8 mouse cellular contexts compared by ENCODE assay signal in the genomic region with DNA sequence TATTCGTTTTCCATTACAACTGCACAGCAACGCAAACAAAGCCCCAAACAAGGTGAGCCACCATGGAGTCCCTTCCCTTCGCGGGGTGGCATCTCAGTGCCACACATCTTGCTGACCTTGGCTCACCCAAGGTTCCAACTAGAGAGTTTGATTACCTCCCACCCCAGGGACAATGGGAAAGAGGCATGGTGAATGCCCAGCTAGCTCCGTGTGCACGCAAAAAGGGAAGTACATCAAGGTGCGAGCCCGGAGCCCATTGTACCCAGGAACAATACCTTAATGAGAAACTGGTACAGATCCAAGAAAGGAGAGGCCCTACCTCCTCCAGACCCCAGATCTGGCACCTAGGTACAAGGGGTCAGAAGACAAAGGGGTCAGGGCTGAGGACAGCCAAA. TPM values are rescaled to one million over a fixed set of nuclear protein-coding genes. Genes with fewer than 3 reads are reported as not detected.
A peak's percentile ranks its signal among the peaks of the same experiment; 100 is the strongest.
DNase-seq lines count a peak whose midpoint lies in the region; ATAC-seq and TF ChIP-seq lines count a peak whose summit lies in the region.

No protein-coding gene starts in this region.

- peak overlapping the region; percentile 32; the same call in 1 of the 2 replicates for H3K4me2 ChIP-seq in lung, embryonic 14.5 days
- H3K4me2 ChIP-seq in lung, postnatal 0 days (replicated peaks; ENCODE audit: low read depth, low read length) = no peak overlapping the region
- H3K4me2 ChIP-seq in limb, embryonic 14.5 days (replicated peaks; ENCODE audit: low read depth, low read length, severe bottlenecking) = peak overlapping the region; percentile 25
- H3K4me2 ChIP-seq in stomach, embryonic 14.5 days (replicated peaks; ENCODE audit: low read depth, low read length) = peak overlapping the region; percentile 19

- DNase-seq in CD4-positive, CD25-positive, alpha-beta regulatory T cell, adult 2 months (ENCODE audit: low read depth, low spot score) = peak; percentile 9
- no peak for DNase-seq in lung, embryonic 14.5 days
- no peak for DNase-seq in lung, postnatal 0 days (ENCODE audit: low spot score)
- DNase-seq in limb, embryonic 14.5 days (ENCODE audit: low spot score) = no peak
- DNase-seq in adrenal gland, postnatal 25 days = no peak
- DNase-seq in right cerebral cortex, postnatal 14 days = no peak

- ATAC-seq in CD4-positive, CD25-positive, alpha-beta regulatory T cell, adult 4 months = no peak
- ATAC-seq in lung, embryonic 14.5 days (ENCODE audit: insufficient read depth) = no peak
- no peak for ATAC-seq in lung, postnatal 0 days
- ATAC-seq in limb, embryonic 14.5 days (ENCODE audit: low FRiP score, low read depth) = no peak
- ATAC-seq in stomach, embryonic 14.5 days (ENCODE audit: insufficient number of reproducible peaks, insufficient read depth, low FRiP score, low read depth) = no peak

- no peak overlapping the region for H3K4me3 ChIP-seq in lung, embryonic 14.5 days (ENCODE audit: low read depth, low read length)
- H3K4me3 ChIP-seq in lung, postnatal 0 days (ENCODE audit: low read depth, low read length) = no peak overlapping the region
- no peak overlapping the region for H3K4me3 ChIP-seq in limb, embryonic 14.5 days (replicated peaks; ENCODE audit: low read length)
- H3K4me3 ChIP-seq in stomach, embryonic 14.5 days (ENCODE audit: low read depth, low read length) = no peak overlapping the region

- WGBS in lung, embryonic 14.5 days = 40% methylated on average over 8 of the region's 8 CpGs
- WGBS in lung, postnatal 0 days = 32% methylated on average over 8 of the region's 8 CpGs
- 32% methylated on average over 8 of the region's 8 CpGs for WGBS in limb, embryonic 14.5 days
- 39% methylated on average over 8 of the region's 8 CpGs for WGBS in stomach, embryonic 14.5 days

- no peak for TF ChIP-seq EP300 in lung, postnatal 0 days (IDR thresholded peaks at IDR 0.05)

- no peak for TF ChIP-seq POLR2A in limb, embryonic 14.5 days (IDR thresholded peaks at IDR 0.05; ENCODE audit: borderline replicate concordance, extremely low read depth, insufficient read depth, insufficient read length)

- no peak overlapping the region for H3K27ac ChIP-seq in lung, embryonic 14.5 days (ENCODE audit: low read depth)
- H3K27ac ChIP-seq in lung, postnatal 0 days (ENCODE audit: low read length) = no peak overlapping the region
- 0 out of 2 replicates have a peak overlapping the region, but pooled peaks have one; percentile 8 for H3K27ac ChIP-seq in limb, embryonic 14.5 days (replicated peaks; ENCODE audit: low read depth, low read length)
- H3K27ac ChIP-seq in stomach, embryonic 14.5 days (ENCODE audit: low read length) = no peak overlapping the region

- H3K4me1 ChIP-seq in lung, embryonic 14.5 days (ENCODE audit: insufficient read depth) = peaks cover 18% of the 10 kb centered on the region
- H3K4me1 ChIP-seq in lung, postnatal 0 days (ENCODE audit: insufficient read depth, low read depth, low read length) = peaks cover 7% of the 10 kb centered on the region
- peaks cover 32% of the 10 kb centered on the region for H3K4me1 ChIP-seq in limb, embryonic 14.5 days (ENCODE audit: control insufficient read depth, insufficient read depth, low read length)
- H3K4me1 ChIP-seq in stomach, embryonic 14.5 days (ENCODE audit: control insufficient read depth, insufficient read depth, low read length) = peaks cover 33% of the 10 kb centered on the region

- H3K9ac ChIP-seq in lung, embryonic 14.5 days = no peak overlapping the region
- no peak overlapping the region for H3K9ac ChIP-seq in lung, postnatal 0 days (replicated peaks; ENCODE audit: low read depth)
- no peak overlapping the region for H3K9ac ChIP-seq in limb, embryonic 14.5 days (ENCODE audit: low read depth, low read length, severe bottlenecking)
- H3K9ac ChIP-seq in stomach, embryonic 14.5 days (replicated peaks; ENCODE audit: low read depth, low read length) = no peak overlapping the region

- H3K27me3 ChIP-seq in lung, embryonic 14.5 days (ENCODE audit: insufficient read depth, low read length) = no peaks in the 10 kb centered on the region
- 0 out of 2 replicates have a peak, but pooled peaks cover 4% of the 10 kb centered on the region for H3K27me3 ChIP-seq in lung, postnatal 0 days (replicated peaks; ENCODE audit: insufficient read depth, low read length)
- H3K27me3 ChIP-seq in limb, embryonic 14.5 days (ENCODE audit: control insufficient read depth, insufficient read depth, low read length) = no peaks in the 10 kb centered on the region
- no peaks in the 10 kb centered on the region for H3K27me3 ChIP-seq in stomach, embryonic 14.5 days (ENCODE audit: control insufficient read depth, insufficient read depth, low read length)

- no peaks in the 10 kb centered on the region for H3K9me3 ChIP-seq in lung, embryonic 14.5 days (ENCODE audit: low read depth, low read length)
- no peaks in the 10 kb centered on the region for H3K9me3 ChIP-seq in lung, postnatal 0 days (ENCODE audit: low read length)
- no peaks in the 10 kb centered on the region for H3K9me3 ChIP-seq in limb, embryonic 14.5 days (ENCODE audit: control insufficient read depth, low read length)
- no peaks in the 10 kb centered on the region for H3K9me3 ChIP-seq in stomach, embryonic 14.5 days (ENCODE audit: control insufficient read depth, low read depth, low read length)

- H3K36me3 ChIP-seq in lung, embryonic 14.5 days (ENCODE audit: insufficient read depth) = no peaks in the 10 kb centered on the region
- no peaks in the 10 kb centered on the region for H3K36me3 ChIP-seq in lung, postnatal 0 days (ENCODE audit: insufficient read depth, low read length)
- no peaks in the 10 kb centered on the region for H3K36me3 ChIP-seq in limb, embryonic 14.5 days (ENCODE audit: control insufficient read depth, insufficient read depth, low read length)
- no peaks in the 10 kb centered on the region for H3K36me3 ChIP-seq in stomach, embryonic 14.5 days (ENCODE audit: control insufficient read depth, insufficient read depth, low read length)

- TF ChIP-seq CTCF in lung, embryonic 14.5 days (IDR thresholded peaks at IDR 0.05; ENCODE audit: low read depth) = no peak
- TF ChIP-seq CTCF in lung, postnatal 0 days (IDR thresholded peaks at IDR 0.05) = no peak

RNA-seq across cellular contexts. Expression of gene Atp2a2, which starts 12.1 kb away (rescaled TPM):
- polyA plus RNA-seq in CD4-positive, CD25-positive, alpha-beta regulatory T cell, adult 4 months (2017; shearing (Covaris generic)) = 10 to 100 TPM in 1 of 2 experiments, 1 to 10 TPM in 1; 10.0 to 14.8 TPM
- polyA plus RNA-seq in lung, embryonic 14.5 days (2014; fragmentation: Nextera tagmentation; extraction: Ambion mirVana) = 43.8 and 45.5 TPM in 2 replicates
- polyA plus RNA-seq in lung, postnatal 0 days (2015; fragmentation: Nextera tagmentation; extraction: Ambion mirVana) = 27.4 and 32.4 TPM in 2 replicates
- polyA plus RNA-seq in limb, embryonic 14.5 days (2012; rRNA removed) = 96.7 and 99.0 TPM in 2 replicates
- polyA plus RNA-seq in limb, embryonic 14.5 days (2014; fragmentation: Nextera tagmentation; extraction: Ambion mirVana) = 36.5 and 39.7 TPM in 2 replicates
- 36.7 and 40.0 TPM in 2 replicates for polyA plus RNA-seq in stomach, embryonic 14.5 days (2014; fragmentation: Nextera tagmentation; extraction: Ambion mirVana)
- total RNA-seq in adrenal gland, postnatal 25 days (2021) = 176 and 179 TPM in 2 replicates
